Mouse (Mus musculus) large intestine, adult 2 months (tissue): ENCODE results near the gene Atp1b3. TPM values are rescaled to one million over a fixed set of nuclear protein-coding genes. Genes with fewer than 3 reads are reported as not detected.
A peak's percentile ranks its signal among the peaks of the same experiment; 100 is the strongest.
"Not testable (repeated sequence)": the region's sequence is repeated elsewhere in the genome, so short reads cannot be mapped to it uniquely, and the experiment has no call there.

Experiments used
- DNase-seq: peaks from one replicate; pipeline ENCODE4 v3.0.0-alpha.2; 2012; ENCODE audit warnings: low read depth, low spot score
- WGBS: fragments of 180-500 bp; shearing (Covaris S2); methylation state at CpG from one replicate; pipeline ENCODE4 v1.1.7; 2018; 5-methylcytosine and 5-hydroxymethylcytosine counted together
- polyA plus RNA-seq: library from polyadenylated mRNA; depleted of rRNA; stranded (reverse); fragments of >200 nt; gene quantifications from 2 replicates; pipeline ENCODE4 v1.2.3, GENCODE M21; 2012; rRNA removed

The Atp1b3 gene
- polyA plus RNA-seq, result 32.7 and 35.4 TPM in 2 replicates

DNA sequence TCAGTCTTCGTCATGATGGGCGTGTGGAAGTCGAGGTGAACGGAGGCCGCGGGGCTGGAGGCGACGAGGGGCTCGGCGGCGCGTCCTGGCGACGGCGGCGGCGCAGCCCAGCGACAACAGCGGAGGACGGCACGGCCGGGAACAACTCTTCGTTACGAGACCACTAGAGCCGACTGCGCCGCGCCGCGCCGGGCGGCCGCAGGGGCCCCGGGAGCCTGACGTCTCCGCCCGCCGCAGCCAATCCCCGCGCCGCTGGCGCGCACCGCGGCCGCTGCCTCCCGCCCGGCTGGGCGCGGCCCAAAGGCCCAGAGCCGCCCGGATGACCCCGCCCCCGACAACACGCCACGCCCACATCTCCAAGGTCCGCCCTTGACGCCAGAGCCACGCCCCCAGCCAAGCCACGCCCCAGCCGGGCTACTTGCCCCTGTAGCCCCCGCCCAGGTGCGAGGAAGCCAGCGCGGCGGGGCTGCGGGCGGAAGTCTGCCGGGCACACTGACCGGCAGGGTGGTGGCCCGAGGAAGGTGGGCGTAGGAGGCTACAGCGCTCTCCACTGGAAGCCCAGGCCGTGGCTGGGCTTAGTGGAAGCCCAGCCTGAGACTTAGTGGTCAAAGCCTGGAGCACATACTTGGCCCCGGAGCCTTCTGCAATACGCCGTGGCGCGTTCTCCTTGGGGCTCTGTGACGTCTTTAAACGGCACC lies at the start of gene Atp1b3:
Gene Atp1b3 (minus strand): TSS at position 302 of the 698 bp plus-strand sequence.
- 1% methylated on average over 76 of the region's 81 CpGs for WGBS
- DNase-seq, result peak; percentile 84

DNA sequence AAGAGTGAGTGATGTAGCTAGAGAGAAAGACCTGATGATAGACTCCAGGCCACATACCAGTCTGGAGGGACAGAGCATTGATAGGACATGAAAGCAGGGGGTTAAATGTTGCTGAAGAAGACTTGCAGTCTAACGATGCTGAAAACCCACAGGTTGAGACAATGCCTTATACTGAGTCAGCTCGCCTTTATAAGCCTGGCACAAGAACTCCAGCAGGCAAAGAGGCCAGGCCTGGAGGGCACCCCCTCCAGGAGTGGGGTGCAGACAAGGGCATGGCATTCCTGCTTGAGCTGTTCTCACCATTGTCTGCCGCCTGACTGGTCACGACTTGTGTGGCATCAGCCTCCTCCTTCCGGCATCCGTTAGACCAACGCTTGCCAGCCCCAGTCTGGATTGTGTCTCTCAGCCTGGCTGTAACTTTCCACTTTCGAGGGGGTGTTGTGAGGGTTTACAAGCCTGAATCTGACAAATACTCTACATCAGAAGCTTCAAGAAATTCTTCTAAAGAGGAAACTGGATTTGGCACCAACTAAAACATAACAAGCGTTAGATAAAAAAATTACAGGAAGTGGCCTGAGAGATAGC lies 48.7 kb upstream of the Atp1b3 start:
- no peak for DNase-seq
- 75% methylated on average over 9 of the region's 9 CpGs for WGBS

DNA sequence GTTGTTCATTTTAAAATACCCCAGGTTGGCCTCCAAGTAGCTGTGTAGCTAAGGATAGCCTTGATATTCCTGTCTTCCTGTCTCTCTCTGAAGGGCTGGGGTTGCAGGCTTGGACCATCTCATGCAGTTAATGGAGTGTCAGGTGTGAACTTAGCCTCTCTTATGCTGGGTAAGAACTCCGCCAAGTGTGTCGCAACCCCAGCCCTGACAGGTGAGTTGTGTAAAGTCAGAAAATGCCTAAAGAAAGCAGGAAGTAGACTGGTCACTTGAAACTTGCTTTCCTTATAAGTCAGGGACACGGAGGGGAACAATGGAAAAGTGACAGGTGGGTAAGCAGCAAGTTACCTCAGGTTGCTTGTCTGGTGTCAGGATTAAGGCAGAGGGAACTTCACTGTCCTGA lies 40.1 kb upstream of the Atp1b3 start:
- WGBS, result 64% methylated on average over 3 of the region's 3 CpGs
- DNase-seq, result no peak

DNA sequence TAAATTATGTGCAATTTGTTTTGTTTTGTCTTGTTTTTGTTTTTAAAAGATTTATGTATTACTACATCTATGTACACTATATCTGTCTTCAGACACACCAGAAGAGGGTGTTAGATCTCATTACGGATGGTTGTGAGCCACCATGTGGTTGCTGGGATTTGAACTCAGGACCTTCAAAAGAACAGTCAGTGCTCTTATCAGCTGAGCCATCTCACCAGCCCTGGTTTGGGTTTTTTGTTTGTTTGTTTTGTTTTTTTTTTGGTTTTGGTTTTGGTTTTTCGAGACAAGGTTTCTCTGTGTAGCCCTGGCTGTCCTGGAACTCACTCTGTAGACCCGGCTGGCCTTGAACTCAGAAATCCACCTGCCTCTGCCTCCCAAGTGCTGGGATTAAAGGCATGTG lies 35.7 kb upstream of the Atp1b3 start:
- WGBS, result 89% methylated on average over 3 of the region's 3 CpGs
- not testable (repeated sequence) for DNase-seq

DNA sequence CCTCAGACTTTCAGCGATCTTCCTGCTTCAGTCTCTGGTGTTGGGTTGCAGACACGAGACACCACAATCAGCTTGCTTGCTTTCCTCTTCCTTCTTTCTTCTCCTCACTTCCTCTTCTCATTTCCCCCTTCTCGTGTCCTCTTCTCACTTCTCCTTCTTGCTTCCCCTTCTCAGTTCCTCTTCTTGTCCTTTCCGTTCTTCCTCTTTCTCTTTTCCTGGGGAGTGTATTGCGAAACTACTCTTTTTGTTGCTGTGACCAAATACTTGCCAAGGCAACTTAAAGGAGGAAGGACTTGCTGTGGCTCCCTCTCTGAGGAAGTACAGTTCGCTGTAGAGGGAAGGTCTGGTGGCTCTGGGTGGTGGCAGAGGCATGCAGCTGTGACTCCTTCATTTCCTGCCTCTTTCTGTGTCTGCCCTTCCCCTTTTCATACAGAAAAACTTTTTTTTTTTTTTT lies 35.2 kb upstream of the Atp1b3 start:
- 67% methylated on average over 6 of the region's 6 CpGs for WGBS
- no peak for DNase-seq

DNA sequence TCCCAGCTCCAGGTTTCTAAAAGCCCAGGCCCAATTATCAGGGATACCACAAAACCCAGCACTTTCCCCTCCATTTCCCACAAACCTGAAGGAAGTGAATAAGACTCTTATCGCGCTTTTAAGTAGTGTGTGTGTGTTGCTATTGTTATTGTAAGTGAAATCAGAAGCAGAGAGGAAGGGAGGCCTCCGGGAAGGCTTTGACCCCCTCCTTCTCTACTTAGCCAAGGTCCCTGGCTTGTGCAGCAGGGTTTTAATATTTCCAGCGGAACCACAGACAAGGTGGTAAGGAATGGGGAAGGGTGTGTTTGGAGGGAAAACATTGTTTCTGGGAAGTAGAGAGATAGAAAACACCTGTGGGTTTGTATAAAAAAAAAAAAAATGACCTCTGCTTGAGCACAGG lies 34.4 kb upstream of the Atp1b3 start:
- DNase-seq, result no peak
- 64% methylated on average over 4 of the region's 4 CpGs for WGBS

DNA sequence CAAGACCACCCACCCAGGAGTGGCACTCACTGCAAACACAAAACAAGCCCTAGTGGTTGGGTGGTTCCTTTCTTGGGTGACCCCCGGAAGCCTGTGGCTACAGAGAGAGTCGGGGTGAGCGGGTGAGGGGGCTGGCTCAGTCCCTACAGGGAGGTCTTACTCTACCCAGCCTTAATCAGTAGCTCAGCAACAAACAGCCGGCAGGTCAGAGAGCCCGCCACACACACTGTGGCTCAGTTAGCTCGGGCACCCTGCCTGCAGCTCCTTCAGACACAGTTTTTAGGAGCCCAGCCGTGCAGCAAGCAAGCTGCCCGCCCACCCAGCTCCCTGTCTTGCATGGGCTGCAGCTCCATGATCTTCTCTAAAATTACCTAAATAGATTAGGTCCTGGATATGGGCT lies 33.9 kb upstream of the Atp1b3 start:
- WGBS, result 85% methylated on average over 8 of the region's 8 CpGs
- no peak for DNase-seq

DNA sequence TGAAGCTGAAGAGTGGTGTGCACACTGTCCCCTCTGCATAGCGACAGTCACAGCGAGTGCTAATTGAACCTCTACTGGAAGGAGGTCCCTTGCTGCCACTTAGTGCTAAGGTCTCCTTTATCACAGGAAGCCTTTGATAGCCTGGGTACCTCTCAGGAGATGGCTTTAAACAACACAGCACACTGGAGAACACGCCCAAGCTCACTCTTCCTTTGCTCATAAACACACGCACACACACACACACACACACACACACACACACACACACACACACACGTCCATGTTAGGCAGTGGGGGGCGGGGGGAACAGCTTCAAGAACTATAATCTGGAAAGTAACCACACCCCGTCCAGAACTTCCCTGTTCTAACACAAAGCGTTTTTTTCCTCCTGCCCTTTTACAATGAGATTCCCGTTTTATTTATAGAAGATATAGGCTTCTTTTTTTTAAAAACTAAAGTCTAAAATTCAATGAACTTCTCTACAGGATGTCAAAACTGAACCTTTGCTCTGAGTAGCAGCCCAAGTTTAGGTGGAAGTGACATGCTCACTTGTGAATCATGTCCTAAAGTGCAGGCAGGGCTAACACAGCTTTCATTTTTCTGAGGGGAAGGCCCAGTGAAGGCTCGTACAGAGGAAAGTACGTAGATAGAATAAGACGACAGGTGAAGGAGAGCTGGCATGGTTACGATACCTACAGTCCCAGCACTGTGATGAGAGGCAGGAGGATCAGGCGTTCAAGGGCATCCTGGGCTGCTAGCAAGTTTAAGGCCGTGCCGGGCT lies 30.9 kb upstream of the Atp1b3 start:
- DNase-seq, result no peak
- 31% methylated on average over 16 of the region's 16 CpGs for WGBS

DNA sequence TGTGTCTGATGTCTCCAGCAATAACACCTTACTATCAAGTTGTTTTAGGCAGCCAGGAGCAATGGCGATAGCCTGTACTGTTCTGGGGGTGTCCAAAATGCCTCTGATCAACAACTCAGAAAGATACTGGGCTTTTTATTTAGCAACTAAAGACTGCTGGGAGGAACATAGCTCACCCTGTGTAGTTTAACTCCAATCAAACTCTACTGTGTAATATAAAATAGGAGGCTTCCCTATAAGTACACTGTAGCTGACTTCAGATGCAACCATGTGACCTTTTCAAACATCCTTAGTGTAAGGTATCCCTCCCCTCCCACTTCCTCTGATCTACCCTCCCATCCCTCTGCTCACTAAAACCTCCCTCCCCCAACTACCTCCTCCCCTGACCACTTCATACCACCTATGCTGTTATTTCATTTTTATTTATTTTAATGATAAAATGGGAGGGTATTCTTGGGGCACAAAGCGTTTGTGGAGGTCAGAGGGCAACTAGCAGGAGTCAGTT lies 29.5 kb upstream of the Atp1b3 start:
- no peak for DNase-seq
- 76% methylated on average over 2 of the region's 2 CpGs for WGBS

DNA sequence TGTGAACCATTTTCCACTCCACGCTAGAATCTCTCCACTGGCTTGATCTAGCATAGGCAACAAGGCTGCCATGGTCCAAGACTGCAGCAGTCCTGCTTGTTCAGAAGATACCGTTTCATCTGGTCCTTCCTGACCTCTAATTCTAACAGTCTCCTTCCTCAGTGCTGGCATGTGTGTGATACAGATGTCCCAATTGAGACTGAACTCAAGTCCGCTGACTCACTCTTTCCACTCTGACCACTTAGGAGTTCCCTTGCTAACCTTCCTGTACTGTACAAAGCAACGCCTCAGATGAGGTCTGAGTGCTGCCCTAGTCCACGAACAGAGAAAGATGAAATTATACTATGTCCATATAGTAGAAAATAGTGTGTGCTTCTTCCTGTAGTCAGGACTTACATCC lies 28.9 kb upstream of the Atp1b3 start:
- 80% methylated on average over 5 of the region's 5 CpGs for WGBS
- DNase-seq, result no peak

DNA sequence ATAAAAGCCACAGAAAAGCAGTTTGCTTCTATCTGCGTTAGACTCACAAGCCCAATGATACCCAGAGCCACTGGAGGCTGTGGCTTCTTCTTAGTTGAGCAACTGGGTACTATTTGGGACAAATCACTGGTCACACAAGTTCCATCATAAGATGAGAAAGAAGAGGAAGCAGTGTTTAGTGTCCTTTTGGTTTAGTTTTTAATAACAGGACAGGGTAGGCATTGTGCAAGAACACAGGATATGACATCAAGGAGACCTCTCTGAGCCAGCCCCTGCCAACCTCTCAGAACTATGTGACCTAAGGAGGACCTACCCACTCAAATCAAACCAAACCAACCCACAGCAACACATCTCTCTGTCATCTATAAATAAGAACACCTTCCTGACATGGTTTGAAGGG lies 27.7 kb upstream of the Atp1b3 start:
- no peak for DNase-seq

DNA sequence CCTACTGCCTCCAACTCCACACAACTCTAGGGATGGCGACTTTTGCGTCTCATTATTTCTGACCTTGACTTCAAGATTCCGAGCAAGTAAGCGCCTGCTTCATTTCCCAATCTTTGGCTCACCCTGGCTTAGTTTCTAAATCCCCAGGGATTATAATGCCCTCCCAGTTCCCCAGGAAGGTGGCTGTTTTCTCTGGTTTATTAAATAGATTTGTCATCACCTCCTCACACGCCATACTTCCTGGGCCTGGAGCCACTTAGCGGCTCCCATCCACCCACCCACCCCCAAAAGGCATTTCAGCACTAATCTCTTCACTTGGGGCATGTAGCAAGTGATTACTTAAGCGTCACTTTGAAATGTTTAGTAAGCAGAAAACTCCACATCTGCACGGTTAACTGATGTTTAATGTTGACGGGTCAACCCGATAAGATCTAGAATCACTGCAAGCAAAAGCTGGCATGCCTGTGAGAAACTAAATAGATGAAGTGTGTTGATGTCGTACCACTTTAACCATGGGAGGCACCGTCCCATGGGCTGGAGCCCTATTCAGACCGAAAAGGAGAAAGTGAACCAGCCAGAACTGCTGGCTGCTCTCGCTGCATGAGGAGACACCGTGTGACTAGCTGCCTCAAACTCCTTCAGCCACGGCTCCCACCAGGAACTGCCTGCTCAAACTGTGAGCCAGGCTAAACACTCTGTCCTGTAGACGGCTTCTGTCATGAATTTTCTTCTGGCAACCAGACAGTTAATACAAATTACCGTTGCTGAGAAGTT lies 19.7 kb upstream of the Atp1b3 start:
- DNase-seq, result no peak
- WGBS, result 68% methylated on average over 18 of the region's 18 CpGs

More for the DNA sequence above, 27.7 kb upstream of the Atp1b3 start:
- WGBS, result 86% methylated on average over 1 of the region's 1 CpGs

DNA sequence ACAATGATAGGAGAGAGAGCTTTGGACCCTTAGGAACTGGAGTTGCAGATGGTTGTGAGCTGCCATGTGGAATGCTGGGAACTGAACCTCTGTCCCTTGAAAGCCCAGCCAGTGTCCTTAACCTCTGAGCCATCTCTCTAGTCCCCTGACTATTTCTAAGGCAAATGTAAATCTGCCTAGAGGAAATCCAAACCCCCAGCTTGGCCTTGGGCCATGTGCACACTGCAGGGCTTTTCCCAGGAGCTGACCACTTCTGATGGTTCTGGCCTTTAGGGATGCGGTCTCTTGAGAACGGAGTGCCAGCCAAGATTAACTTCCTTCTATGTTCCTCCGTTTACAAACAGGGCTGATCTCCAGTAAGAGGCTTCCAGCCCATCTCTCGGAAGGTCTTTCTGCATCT lies 18.5 kb upstream of the Atp1b3 start:
- DNase-seq, result no peak
- 73% methylated on average over 4 of the region's 4 CpGs for WGBS

DNA sequence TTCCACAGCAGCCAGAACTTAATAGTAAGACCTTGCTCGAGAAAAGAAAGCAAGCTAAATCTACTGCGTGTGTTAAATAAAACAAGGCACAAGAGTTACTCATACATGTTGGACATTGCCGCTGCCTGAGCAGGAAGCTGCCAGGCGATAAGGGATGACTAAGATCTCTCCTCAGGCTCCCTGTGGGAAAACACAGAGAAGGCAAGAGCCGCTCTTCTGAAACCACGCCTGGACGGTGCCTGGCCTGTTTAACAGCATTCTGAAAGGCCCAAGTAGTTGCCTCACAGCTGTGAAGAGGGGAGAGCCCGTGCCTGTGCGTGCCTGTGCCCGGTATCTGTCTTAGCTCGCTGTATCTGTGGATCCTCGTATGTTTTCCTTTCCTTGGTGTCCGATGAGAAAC lies 17.2 kb upstream of the Atp1b3 start:
- WGBS, result 35% methylated on average over 13 of the region's 13 CpGs
- DNase-seq, result no peak

DNA sequence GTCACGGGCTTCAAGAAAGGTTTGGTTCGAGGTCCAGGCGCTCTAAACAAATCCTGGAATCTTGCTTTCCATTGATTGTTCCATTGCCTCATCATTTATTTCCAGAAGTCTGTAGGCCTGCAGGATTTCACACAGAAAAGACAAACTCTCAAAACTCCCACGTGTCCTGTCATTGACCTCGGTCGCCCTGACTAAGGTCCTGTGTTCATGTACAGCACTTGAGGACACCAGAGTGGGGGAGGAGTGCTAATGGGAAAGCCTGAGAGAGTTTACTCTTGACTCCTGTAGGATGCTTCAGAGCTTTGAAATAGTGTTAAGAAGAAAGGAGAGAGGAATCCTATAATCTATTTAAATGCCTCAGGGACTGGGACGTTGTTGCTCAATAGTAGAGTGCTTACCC lies 15.3 kb upstream of the Atp1b3 start:
- 53% methylated on average over 7 of the region's 7 CpGs for whole genome bisulfite sequencing
- DNase-seq, result no peak

DNA sequence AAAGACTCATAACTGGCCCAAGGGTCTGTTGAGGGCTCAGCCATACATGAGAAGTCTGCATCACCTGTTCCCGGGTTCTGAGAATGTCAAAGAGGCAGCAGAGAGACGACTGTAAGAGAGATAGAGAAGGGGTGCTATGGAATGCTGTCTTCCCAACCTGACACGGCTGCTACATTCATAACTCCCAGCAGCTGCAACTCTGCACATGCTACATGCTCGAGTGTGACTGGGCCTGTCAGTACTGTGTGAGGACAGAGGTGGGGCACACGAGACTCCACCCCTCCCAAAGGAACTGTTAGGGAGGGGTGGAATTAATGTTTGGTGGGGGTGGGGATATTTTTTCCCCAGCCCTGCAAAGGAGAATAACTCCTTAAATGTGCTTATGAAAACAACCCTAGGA lies 14.5 kb upstream of the Atp1b3 start:
- no peak for DNase-seq
- WGBS, result 56% methylated on average over 5 of the region's 5 CpGs

DNA sequence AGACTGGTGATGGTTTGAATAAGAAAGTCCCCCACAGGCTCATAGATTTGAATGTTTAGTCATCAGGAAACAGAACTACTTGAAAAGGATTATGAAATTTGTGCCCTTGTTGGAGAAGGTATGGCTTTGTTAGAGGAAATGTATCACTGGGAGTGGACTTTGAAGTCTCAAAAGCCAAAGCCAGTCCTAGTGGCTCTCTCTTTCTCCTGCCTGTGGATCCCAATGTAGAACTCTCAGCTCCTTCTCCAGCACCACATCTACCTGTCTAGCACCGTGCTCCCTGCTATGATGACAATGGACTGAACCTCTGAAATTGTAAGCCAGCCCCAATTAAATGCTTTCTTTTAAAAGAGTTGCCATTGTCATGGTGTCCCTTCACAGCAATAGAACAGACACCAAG lies 12.9 kb upstream of the Atp1b3 start:
- WGBS, result 96% methylated on average over 1 of the region's 1 CpGs
- no peak for DNase-seq

DNA sequence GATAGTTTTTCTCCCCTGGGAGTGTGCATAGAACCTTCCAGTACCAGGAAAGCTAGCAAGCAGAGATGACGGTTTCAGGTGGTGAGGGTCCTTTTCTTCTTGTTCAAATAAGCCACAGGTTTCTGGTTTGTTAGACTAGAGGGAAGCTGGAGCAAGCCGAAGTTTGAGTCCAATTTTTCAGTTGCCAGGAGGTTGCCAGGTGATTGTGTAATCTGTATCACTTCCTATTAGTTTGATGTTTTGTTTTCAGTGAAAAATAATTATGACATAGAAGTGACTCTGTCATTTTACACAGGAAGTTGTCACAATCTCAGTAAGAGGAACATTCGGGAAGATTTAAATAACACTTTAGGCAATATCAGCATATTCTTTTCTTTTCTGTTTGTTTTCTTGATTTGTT lies 11.6 kb upstream of the Atp1b3 start:
- no peak for DNase-seq
- 72% methylated on average over 3 of the region's 3 CpGs for whole genome bisulfite sequencing

DNA sequence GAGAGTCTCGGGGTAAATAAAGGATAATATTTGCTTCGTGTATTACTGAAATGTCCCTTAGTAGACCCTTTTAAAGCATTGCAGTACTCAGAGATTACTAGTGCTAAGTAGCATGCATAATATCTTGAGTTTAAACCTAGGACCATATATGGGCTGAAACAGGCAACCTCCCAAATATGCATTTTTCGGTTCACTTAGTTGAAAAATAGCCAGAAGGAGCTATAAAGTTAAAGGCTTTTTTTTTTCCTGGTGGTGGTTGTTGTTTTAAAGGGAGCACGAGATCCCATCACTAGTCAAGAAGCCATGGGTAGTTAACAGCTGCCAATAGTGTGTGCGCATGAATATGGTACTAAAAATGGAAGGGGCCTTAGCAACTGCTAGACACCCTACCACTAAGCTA lies 6.8 kb upstream of the Atp1b3 start:
- no peak for DNase-seq
- 70% methylated on average over 5 of the region's 5 CpGs for WGBS
